Mouse (Mus musculus): ENCODE results near the gene Mme.

- no peak for TF ChIP-seq CTCF (IDR thresholded peaks at IDR 0.05; ENCODE audit: low read depth)
- no peak for TF ChIP-seq EP300 (IDR thresholded peaks at IDR 0.05; ENCODE audit: low read depth)
These were observed 118.2 kb downstream of the Mme start for GRCm38 (mm10) chr3:63359512-63359911.

Measured in liver, embryonic 14.5 days (tissue).